Mouse (Mus musculus) layer of hippocampus, postnatal 14 days (tissue): ENCODE measurements around the gene Dnah11. TPM values are rescaled to one million over a fixed set of nuclear protein-coding genes. Genes with fewer than 3 reads are reported as not detected.

Source experiments
- DNase-seq, 2 experiments: peaks; one replicate each; pipeline ENCODE4 v3.0.0; 2021 to 2022; ENCODE audit warnings: low spot score in 2 of 2, mixed read lengths in 1 of 2
- total RNA-seq, 2 experiments: library from RNA; stranded (reverse); gene quantifications; 2 replicates each; pipeline ENCODE4 v1.2.3; 2021

Gene Dnah11
- total RNA-seq, 2 experiments from 2014 or later: 2.2 to 2.8 TPM

DNA sequence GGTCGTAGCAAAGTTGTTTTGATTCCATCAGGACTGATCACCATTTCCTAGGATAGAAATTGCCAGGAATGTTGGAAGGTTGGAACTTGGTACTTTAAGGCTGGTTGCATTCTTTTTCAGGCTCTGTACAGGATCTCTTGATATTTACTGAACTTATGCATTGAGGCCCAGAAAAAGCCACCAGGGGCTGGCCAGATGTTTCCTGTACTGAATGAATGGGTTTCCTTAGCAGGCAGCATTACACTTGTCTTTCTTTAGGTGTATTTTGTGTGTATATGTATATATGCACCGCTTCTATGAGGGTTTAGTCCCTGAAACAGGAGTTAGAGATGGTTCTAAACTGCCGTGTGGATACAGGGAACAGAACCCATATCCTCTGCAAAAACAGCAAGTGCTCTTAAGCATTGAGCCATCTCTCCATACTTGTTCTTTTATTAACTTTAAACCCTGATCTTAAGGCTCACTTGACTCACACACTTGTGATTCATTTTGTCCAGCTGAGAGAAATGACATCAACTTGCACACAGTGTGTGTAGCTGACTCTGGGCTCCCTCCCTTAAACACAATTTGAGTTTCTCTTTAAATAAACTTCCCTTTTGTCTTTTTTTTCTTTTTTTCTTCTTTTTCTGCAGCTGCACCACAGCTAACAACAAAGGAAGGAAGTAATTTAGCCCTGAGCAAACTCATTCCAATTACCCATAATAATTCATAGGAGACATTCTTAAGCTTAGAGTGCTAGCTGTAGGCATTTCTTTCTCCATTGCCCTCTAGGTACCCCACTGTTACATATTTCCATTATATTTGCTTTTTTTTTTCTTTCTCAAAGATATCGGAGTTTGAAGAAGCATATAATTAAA is 330.9 kb downstream of the Dnah11 start:
- no peak for DNase-seq

DNA sequence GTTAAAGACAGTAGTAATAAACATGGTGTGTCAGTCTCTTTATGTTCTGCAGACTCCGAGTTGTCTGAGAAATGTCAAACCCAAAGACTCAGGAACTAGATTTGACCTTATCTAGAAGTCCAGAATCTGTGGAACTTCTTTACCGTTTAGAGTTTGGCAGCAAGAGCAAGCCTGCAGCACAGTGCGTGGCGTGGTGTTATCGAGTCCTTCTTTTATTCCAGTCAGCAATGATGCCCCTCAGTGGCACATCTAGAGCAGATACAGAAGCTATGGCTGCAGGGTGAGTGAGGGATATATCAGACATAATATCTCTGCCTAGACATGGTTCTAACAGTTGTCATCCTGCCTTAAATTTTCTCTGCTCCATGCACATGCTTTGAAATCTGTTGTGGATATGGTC is 336.2 kb downstream of the Dnah11 start:
- DNase-seq: no peak

DNA sequence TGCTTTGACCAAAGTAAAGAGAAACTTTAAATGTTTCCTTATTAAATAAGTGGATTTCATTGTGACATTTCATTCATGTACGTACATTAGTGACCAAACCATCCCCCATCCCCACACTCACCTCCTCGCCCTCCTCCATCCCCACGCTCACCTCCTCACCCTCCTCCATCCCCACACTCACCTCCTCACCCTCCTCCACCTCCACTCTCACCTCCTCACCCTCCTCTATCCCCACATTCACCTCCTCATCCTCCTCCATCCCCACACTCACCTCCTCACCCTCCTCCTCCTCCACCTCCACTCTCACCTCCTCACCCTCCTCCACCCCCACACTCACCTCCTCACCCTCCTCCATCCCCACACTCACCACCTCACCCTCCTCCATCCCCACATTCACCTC is 337.6 kb downstream of the Dnah11 start:
- DNase-seq: no peak

DNA sequence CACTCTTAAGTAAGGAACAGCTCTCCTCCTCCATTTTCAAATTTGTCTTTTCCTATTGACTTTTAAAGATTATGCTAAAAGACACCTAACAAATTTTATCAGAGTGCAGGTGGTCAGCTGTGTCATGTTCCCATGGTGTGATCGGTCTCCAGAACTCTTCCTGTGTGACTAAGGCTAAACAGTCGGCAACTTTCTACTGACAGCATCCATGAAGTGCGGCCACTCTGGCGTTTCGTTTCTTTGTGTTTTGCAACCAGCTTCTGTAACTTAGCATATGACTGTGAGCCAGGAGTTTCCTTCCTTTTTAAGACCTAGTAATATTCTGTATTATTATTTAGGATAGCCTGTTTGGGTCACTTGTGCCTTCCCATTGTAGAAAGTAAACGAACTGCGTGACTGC is 338.0 kb downstream of the Dnah11 start:
- DNase-seq: no peak

DNA sequence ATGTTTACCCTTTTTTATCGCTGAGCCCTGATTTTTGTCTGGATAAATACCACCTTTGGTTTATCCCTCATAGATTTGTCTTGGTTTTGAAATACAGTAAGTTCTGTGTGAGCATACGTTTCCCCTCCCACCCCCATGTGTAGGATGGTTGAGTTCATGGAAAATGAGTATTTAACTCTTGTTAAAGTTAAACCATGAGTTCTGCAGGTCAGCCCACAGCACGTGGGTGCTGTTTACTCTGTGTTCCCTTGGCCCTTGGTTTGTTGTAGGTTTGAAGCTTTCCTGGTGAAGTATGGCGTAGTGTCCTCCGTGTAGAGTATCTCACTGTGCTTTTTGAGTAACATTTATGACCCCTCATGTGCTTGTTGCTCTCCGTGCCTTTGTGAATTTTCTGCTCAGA is 341.0 kb downstream of the Dnah11 start:
- DNase-seq: no peak

DNA sequence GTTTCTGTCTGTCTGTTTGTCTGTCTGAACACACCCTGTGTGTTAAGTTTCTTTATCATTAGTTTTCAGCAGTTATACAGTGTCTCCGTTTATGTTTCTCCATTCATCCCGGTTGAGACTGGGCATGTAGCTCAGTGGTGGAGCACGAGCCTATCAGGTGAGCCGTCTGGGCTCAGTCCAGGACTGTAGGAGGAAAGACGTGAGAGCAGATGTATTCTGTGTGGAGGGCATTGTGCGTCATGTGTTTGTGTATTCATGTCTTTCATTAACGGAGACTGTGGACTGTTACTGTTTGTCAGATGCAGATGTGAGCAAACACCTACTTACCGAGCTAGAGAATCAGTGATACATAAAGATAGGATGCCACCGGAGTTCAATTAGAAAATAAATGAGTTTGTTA is 341.8 kb downstream of the Dnah11 start:
- DNase-seq: no peak

DNA sequence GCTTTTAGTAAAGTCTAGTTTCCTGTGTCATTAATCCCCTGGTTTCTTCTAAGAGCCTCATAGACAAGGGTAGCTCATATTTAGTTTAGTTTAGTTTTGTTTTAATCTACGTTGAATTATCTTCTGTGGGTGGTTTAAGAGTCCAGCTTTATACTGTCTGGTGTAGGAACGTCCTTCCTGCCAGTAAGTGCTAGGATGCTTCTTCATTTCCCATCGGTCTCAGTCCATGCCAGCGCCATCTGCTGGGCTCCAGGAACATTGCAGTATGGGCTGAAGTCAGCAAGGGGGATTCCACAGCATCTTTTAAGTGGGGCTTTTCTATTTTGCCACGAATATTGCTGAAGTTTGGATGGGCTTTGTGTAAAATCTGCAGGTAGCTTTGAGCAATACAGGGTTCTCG is 345.5 kb downstream of the Dnah11 start:
- DNase-seq: peak; percentile 43 to 51

DNA sequence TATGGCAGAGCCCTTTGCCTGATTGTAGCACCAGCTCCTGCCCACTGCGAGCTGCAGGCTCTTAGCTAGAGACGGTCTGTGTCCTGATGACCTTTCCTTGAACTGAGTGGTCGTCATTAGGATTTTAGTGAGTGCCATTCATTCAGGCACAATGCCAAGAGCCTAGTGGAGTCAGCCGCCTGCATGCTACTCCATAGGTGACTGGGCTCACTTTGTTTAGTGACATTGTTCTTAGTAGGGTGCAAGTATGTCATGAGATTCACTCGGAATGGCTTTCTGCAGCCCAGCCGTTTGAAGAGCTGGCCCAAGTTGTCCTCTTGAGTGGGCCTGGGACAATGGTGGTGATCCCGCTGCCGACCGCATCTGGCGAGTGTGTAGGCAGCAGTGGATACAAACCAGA is 348.4 kb downstream of the Dnah11 start:
- no peak for DNase-seq

DNA sequence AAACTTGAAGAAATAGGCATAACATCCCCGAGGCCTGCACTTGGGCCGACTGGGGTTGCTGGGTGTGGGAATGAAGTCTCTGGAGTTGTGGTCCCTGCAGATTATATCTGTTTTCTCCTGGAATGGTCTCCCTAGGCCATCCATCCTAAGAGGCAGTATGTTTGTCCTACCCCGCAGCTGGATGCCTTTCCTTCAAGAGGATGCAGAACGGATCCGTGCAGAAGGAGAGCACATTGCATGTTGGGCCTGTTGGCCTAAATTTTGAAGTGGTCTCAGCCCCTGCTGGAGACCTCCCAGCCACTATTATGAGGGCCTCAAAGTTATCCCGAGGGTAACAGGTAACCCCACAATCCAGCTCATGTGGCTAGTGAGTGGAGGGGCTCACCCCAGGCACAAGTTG is 350.2 kb downstream of the Dnah11 start:
- DNase-seq: no peak

DNA sequence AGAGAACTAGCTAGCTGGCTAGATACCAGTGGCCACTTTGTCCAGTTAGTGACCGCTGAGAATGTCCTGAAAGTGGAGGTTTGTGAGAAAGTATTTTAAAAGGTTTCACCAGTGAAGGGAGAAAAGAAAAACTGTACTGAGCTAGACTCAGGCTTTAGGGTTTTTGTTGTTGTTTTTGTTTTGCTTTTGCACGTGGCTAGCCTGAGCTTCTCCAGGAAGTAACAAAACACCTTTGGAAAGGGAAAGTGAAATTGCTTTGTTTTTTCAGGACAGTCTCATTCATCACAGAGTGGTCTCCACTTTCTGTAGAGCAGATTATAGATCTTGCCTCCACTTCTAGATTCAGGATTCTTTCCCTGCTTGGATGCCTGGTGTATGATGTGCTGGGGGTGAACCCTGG is 353.9 kb downstream of the Dnah11 start:
- DNase-seq: no peak

DNA sequence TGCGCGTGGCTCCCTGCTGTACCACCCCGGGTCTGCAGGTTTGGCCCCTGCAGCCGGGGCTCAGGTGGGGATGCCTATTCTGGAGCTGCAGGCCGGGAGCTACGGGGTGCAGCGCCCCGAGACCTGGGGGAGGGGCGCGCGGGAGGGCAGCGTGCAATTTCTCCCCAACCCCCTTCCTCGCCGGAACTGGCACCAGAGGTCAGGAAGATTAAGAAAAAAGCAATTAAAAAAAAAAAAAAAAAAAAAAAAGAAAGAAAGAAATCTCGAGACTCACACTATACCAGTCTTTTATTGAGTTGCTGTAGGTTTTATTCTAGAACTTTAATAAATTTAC is 354.8 kb downstream of the Dnah11 start:
- DNase-seq: no peak

DNA sequence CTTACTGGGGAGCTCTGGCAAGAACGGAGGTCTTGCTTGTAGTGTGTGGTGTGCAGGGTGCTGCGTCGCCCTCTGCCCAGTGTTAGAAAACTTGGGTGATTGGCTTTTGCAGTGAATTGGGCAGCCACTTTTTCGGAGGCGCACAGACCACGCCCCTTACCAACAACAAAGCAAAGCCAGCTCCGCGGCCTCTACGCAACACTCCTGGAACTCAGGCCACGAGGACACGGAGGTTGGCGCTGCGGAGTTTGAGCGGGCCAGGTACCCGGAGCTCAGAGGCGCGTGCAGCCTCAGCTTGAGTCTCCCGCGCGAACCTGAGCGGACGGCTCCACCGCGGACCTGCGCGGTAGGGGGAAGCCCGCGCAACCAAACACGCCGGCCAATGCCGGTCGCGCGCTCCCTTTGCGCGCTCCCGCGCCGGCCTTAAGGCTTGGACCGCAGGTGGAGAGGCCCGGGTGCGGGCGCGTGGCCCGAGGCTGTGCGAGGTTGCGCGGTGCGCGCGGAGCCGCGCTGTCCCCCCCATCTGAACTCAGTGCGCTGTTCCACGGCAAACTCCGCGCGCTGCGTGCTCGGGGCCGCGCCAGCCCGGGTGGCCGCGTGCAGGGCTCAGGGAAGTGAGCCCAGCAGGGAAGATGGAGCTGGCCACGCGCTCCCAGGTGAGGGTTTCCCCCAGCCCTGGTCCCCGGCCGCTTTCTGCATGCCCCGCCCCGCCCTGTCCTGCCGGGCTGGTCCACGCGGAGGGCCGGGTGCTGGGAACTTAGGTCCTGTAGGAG is 355.4 kb downstream of the Dnah11 start:
- DNase-seq: peak; percentile 30 to 61

DNA sequence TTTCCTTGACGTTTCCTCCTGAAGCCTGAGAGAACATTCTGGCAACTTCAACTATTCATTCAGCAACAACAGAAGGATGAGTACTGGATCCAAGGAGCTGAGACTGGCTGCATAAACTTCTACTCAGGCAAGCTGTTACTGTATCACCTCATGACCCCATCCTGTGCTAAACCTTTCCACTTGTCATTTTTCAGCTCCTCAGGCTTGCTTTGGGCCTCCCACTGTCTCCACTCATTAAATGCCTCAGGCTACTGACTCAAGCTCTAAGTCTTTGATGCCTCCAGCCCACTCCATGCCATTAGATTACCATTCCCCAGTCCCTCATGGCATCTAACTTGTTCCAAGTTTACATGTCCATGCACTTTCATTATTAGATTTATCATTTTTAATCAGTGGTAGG is 356.2 kb downstream of the Dnah11 start:
- DNase-seq: no peak

DNA sequence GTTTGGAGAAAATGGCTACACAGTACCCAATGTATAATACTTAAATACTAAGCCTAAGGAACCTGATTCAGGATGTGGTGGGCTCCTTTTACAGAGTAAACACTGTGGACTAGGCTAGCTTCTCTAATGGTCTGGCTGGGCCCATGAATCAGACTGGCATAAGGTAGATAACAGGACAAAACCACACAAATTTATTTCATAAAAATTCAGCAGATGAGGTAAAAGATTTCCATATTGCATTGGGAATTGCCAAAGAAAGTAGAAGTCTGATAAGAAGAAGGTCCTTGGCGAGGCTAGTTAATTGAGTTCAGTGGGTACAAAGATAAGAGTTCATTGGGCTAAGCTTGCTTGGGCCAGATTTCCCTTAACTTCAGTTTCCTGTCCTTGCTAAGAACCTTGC is 358.1 kb downstream of the Dnah11 start:
- DNase-seq: no peak

DNA sequence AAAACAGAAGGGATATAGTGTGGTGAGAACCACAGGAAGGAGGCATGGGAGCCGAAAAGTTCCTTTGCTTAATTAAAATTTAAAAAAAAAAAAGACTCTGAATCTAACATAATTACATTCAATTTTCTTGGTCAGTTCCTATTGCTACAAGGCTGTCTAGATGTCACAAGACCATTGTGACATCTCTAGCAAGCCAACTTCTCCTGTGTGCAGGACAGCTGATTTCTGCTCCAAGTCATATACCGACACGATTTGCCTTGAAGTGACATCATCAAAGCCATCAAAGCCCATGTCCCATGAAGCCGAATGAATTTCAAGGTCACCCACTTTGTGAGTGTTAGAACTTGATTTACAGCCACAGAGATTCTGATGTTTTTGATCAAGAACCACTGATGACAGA is 361.5 kb downstream of the Dnah11 start:
- DNase-seq: no peak

DNA sequence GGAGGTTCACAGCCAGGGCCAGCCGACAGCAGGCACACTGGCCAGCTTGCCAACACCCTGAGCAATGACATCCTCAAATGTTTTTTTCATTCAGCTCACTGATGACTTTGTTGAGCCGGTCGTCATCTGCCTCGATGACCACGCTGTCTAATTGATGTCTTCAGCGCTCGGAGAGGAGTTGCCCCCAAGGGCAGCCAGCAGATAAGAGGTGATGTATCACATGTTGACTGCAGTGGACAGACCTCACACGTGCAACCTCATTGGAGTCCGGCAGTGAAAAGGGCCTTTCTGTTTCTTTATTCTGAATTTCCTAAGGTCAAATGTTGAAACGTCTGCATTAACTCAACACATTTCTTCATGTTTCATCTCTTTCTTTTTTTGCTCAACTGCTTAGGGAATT is 363.5 kb downstream of the Dnah11 start:
- DNase-seq: no peak

DNA sequence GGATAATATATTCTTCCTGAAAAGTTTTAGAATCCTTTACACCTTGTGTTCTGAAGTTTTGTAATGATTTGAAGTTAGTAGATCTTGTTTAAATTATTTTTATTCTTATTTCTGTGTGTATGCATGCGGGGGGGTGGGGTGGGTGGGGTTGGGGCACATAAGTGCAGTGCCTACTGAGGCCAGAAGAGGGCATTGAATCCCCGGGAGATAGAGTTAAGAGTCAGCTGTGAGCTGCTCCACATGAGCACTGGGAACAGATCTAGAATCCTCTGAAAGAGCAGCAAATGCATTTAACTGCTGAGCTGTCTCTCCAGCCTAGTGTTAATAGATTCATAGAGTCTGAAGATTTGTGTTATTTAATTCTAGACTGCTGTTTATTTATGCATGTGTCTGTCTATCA is 364.2 kb downstream of the Dnah11 start:
- DNase-seq: no peak

DNA sequence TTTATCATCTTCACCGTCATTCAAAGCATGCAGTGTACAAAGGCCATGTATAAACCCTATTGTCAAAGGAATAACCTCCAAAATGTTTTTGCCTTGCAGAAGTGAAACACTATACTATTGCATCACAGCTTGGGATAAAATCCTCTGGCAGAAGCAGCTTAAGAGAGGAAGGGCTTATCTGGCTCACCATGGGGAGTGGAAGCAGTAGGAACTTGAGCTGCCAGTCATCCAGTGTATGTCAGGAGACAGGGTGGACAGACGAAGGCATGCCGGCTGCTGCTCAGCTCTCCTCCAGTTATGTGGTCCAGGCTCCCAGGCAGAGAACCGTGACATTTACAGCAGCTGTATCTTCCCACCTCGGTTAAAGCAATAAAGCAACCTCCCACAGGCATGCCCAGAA is 366.7 kb downstream of the Dnah11 start:
- no peak for DNase-seq

DNA sequence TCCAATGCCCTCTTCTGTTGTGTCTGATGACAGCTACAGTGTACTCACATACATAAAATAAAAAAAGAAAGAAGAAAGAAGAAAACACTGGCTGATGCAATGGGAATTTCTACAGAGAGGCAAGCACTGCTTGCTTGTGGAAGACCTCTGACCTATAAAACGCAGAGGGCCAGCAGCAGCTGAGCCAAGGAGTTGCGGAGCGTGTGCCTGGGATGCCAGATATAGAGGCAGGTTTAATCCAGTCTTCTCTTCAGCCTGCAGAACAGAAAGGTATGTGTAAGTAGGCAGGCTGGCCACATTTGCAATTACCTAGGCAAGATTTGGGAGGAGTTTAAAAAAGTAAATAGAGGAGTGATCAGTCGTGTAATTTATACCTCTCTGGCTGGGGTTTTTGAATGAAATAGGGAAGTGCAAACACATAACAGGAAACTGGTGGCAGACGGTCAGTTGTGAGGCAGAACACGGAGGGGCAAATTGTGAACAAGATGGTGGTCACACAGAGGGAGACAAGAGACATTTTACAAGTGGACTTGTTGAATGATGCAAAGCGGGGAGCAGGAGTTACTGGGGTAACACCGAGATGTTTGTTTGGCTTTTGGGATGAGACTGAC is 367.4 kb downstream of the Dnah11 start:
- DNase-seq: no peak

DNA sequence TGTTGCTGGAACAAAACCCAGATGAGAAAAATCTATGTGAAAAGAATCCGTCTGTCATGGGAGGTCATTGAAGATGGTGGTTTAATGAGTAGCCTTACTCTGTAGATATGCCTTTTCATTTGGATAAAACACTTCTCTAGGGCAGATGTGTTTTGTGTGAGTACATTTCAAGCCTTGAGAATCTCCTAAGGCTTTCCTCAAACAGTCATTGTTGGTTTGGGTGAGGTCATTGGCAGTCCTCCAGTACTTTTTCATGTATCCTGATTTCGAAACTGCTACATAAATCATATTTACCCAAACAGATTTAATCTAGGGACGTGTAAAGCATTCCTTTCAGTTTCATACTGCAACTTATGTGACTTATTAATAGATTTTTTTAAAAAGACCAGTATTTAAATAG is 370.5 kb downstream of the Dnah11 start:
- no peak for DNase-seq
